Mouse (Mus musculus) mouse embryonic stem cell (cell line): ENCODE results near the gene Pmm1.

Source experiments
- in situ Hi-C, 2 experiments: fragments of 300-500 bp; cut with MboI; formaldehyde crosslinking; loops; 1 replicate in 1 of 2; 3 replicates in 1 of 2; pipeline ENCODE4 v1.14.3; 2019 to 2020; ENCODE audit warnings: low sequenced_read_pairs in 2 of 2, low pct_unique_long_range_greater_than_20kb in 1 of 2, mixed read lengths in 1 of 2; ENCODE audit not compliant: unreplicated experiment in 1 of 2

Pmm1 gene

DNA sequence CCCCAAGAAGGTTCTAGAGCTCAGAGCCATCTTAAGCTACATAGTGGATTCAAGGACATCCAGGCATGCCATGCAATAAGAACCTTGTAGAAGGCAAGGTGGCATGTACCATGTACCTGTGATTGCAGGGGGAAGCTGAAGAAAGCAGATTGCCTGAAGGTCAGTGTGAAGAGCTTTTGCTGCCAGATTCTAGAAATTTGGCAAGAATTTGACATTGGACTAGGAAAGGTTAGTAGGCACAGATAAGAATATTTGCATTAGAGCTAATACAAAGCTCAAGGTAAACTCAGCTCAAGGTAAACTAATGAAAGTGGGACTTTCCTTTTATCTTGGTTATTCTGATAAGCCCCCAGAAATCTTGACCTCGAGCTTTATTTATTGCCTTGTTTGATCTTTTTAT lies 3.5 kb upstream of the Pmm1 start:
- in situ Hi-C loops = no loop called here

- in situ Hi-C loops = no loop called here
Measured at GRCm38 (mm10) chr15:81961078-81961451, 335 bp upstream of the Pmm1 start.

DNA sequence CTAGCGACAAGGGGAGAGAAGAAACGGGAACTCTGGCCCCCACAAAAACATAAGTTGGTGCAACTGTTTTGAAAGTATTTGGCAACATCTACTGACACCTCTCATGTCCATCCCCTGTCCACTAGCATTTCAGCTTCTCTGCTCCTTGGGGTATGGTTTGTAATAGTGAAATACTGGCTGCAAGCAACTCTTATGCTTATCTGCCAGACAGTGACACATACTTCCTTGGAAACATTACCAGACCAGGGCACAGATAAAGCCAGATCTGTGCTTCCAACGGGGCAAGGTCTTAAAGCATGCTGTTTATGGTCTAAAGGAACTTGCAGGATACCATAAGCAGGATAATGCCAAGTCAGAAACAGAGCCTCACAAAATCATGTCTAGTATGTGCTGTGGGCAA lies 1.8 kb downstream of the Pmm1 start:
- in situ Hi-C loops = loop anchor here in 1 of 2 experiments (5.0 kb wide), 1 partner anchor 33 kb away; no protein-coding TSS in a partner anchor

DNA sequence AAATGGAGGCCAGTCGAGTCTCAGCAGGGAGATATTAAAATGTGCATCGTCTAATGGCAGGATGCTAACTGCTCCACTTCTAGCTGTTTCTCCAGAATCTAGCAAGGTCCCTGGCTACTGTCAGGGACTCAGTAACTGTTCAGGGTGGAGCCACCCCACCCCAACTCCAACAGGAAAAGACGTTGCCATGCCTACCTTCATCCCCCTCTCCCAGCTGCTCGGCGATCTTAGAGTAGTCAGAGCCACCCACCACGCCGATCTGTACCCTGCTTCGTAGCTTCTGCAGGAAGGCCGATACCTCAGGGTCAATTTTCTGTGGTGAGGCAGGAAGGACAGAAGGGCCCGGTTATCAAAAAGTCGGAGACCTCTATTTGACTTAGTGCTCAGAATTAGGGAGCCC lies 3.1 kb downstream of the Pmm1 start:
- in situ Hi-C loops = loop anchor here in 1 of 2 experiments (5.0 kb wide), 1 partner anchor 35 kb away; no protein-coding TSS in a partner anchor

- in situ Hi-C loops = loop anchor here in 1 of 2 experiments (5.0 kb wide), 1 partner anchor 36 kb away; no protein-coding TSS in a partner anchor
Measured at GRCm38 (mm10) chr15:81956457-81956856, 4.3 kb downstream of the Pmm1 start.

- in situ Hi-C loops = loop anchor here in 1 of 2 experiments (5.0 kb wide), 1 partner anchor 37 kb away; no protein-coding TSS in a partner anchor
Measured at GRCm38 (mm10) chr15:81955414-81955813, 5.3 kb downstream of the Pmm1 start.

GRCm38 (mm10) chr15:81954716-81955115 lies 6.0 kb downstream of the Pmm1 start:
- in situ Hi-C loops = loop anchor here (5.0 kb wide), 2 partner anchors 33 to 38 kb away; partner anchors contain the start of gene Xrcc6 (in 1 of the 2)

DNA sequence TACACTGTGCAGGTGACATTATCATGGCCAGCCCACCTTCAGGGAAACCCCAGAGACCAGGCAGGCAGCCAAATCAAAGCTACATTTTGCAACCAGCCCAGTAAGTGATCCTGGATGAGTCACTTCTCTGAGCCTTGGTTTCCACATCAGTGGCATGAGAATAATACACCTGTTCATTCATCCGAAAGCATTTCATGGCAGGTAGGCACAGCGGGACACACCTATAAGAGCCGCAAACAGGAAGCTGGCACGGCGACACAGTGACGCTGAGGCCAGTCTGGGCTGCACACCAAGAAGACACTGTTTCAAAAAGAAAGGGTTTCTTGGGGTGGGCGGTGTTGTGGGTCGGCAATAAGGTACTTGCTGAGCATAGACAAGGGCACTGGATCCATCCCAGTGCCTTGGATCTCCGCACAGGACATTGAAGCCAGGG lies 6.6 kb downstream of the Pmm1 start:
- in situ Hi-C loops = loop anchor here in 1 of 2 experiments (5.0 kb wide), 1 partner anchor 33 kb away; the partner anchor contains the start of gene Xrcc6

GRCm38 (mm10) chr15:81952310-81952709 lies 8.4 kb downstream of the Pmm1 start:
- in situ Hi-C loops = loop anchor here in 1 of 2 experiments (5.0 kb wide), 1 partner anchor 35 kb away; the partner anchor contains the start of gene Xrcc6

GRCm38 (mm10) chr15:81951159-81951558 lies 9.6 kb downstream of the Pmm1 start:
- in situ Hi-C loops = loop anchor here in 1 of 2 experiments (5.0 kb wide), 1 partner anchor 36 kb away; the partner anchor contains the start of gene Xrcc6

GRCm38 (mm10) chr15:81950716-81951115 lies 10.0 kb downstream of the Pmm1 start:
- in situ Hi-C loops = loop anchor here in 1 of 2 experiments (5.0 kb wide), 1 partner anchor 37 kb away; the partner anchor contains the start of gene Xrcc6

GRCm38 (mm10) chr15:81949476-81950131 lies 11.1 kb downstream of the Pmm1 start:
- in situ Hi-C loops = loop anchor here in 1 of 2 experiments (5.0 kb wide), 1 partner anchor 38 kb away; the partner anchor contains the start of gene Xrcc6

- in situ Hi-C loops = no loop called here
Measured at GRCm38 (mm10) chr15:81949076-81949475, 11.7 kb downstream of the Pmm1 start.

- in situ Hi-C loops = no loop called here
Measured at GRCm38 (mm10) chr15:81943176-81943749, 17.5 kb downstream of the Pmm1 start.

DNA sequence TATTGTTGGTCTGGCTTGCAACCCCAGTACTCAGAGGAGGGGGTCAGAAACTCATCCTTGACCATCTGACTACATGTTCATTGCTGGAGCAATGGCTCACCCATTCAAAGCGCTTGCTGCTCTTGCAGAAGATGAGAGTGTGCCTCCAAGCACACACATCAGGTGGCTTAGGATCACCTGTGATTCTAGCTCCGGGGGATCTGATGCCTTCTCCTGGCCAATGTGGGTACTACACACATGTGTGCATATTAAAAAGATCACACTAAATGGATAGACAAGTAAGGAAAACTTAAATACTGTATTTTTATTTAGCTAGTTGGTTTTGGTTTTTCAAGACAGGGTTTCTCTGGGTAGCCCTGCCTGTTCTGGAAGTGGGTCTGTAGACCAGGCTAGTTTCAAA lies 19.7 kb downstream of the Pmm1 start:
- in situ Hi-C loops = no loop called here

GRCm38 (mm10) chr15:81940219-81940618 lies 20.5 kb downstream of the Pmm1 start:
- in situ Hi-C loops = no loop called here

- in situ Hi-C loops = no loop called here
Measured at GRCm38 (mm10) chr15:81939774-81940173, 21.0 kb downstream of the Pmm1 start.

DNA sequence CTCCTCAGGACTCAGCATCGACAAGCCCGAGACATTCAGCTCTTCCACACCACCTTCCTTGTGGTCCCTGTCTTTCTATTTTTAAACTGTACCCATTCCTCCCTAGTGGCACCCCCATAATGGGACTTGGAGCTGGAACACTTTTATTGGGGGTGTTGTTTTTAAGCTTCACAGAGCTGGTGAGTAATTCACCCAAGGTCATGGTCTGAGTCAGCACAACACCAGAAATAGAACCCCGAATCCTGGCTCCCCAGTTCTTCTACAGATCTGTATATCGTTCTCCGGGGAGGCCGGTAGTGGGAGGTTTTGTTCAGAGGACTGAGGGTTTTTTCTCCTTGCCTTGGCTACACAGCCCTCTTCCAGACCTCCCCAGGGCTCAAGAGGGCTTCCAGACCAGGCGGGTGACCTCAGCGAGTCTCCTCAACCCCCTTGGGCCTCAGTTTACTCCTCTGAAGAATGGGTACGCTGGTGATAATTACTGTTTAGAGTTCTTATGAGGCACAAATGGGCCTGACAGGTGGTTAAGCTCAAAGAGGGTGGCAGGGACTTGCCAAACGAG lies 21.5 kb downstream of the Pmm1 start:
- in situ Hi-C loops = no loop called here

DNA sequence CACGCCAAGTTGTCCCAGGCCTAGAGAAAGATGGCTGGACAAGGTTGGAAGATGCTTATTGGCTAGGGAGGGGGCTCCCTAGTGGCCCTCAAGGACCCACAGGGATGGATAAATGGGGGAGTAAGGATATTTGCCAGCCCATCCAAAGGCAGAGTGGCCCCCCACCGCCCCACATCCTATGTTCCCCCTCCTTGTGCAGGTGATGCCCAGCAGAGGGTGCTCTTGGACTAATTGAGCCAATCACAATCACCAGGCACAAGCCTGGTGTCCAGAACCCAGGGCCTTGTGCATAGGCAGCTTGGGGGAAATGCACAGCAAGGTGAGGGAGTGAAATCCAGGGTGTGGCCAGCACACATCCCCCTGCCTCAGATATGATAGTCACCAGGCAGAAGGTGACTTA lies 22.5 kb downstream of the Pmm1 start:
- in situ Hi-C loops = no loop called here
